Mouse (Mus musculus) intestine, postnatal 0 days (tissue): Measurements from ENCODE around the gene 6430550D23Rik. TPM values are rescaled to one million over a fixed set of nuclear protein-coding genes. Genes with fewer than 3 reads are reported as not detected.

ENCODE experiments used
- ATAC-seq: fragments of 200-750 bp; cut with Nextera tagmentation; 2 replicates; pipeline ENCODE4 v1.8.0; 2017; ENCODE audit warnings: mild to moderate bottlenecking, moderate TSS enrichment, moderate library complexity
- H3K27ac ChIP-seq: fragments of 300-500 bp; sonication (generic); 2 replicates; pipeline ENCODE4 v1.5.1; 2014; ENCODE audit warnings: mild to moderate bottlenecking, low read depth, low read length, moderate library complexity
- H3K27me3 ChIP-seq: fragments of 300-500 bp; sonication (generic); replicated peaks from 2 replicates; pipeline ENCODE4 v1.6.1; 2014; ENCODE audit warnings: low read length, mixed read lengths; ENCODE audit not compliant: control insufficient read depth, insufficient read depth
- H3K36me3 ChIP-seq: fragments of 300-500 bp; sonication (generic); 2 replicates; pipeline ENCODE4 v1.6.1; 2014; ENCODE audit warnings: mild to moderate bottlenecking, moderate library complexity; ENCODE audit not compliant: control insufficient read depth, insufficient read depth
- H3K4me1 ChIP-seq: fragments of 300-500 bp; sonication (generic); replicated peaks from 2 replicates; pipeline ENCODE4 v1.6.1; 2014; ENCODE audit warnings: antibody characterized with exemption, low read length, mixed read lengths; ENCODE audit not compliant: control insufficient read depth, insufficient read depth
- H3K4me2 ChIP-seq: fragments of 300-500 bp; sonication (generic); replicated peaks from 2 replicates; pipeline ENCODE4 v1.6.1; 2014; ENCODE audit warnings: low read depth, mild to moderate bottlenecking, moderate library complexity
- H3K4me3 ChIP-seq: fragments of 300-500 bp; sonication (generic); 2 replicates; pipeline ENCODE4 v1.5.1; 2014; ENCODE audit warnings: low read depth, low read length
- H3K9ac ChIP-seq: fragments of 300-500 bp; sonication (generic); 2 replicates; pipeline ENCODE4 v1.6.1; 2014; ENCODE audit warnings: mild to moderate bottlenecking, low read depth, low read length
- H3K9me3 ChIP-seq: fragments of 300-500 bp; sonication (generic); 2 replicates; pipeline ENCODE4 v1.6.1; 2016; ENCODE audit warnings: mixed run types; ENCODE audit not compliant: control insufficient read depth
- CTCF ChIP-seq: sonication (generic); IDR thresholded peaks from 2 replicates; pipeline ENCODE4 v1.5.1; 2016; ENCODE audit warnings: low read depth, mild to moderate bottlenecking, control low read depth, antibody characterized with exemption, moderate library complexity
- WGBS: fragments of 180-500 bp; shearing (Covaris S2); extraction: QIAGEN DNeasy Blood & Tissue Kit; methylation state at CpG from one replicate; pipeline ENCODE4 v1.1.7; 2014; 5-methylcytosine and 5-hydroxymethylcytosine counted together
- polyA plus RNA-seq: library from polyadenylated mRNA; unstranded; fragments of >200 nt; fragmentation: Nextera tagmentation; extraction: Ambion mirVana; gene quantifications from 2 replicates; pipeline ENCODE4 v1.2.1, GENCODE M21; 2015

6430550D23Rik gene
- polyA plus RNA-seq, 1 experiment from 2014 or later: 0.59 TPM

DNA sequence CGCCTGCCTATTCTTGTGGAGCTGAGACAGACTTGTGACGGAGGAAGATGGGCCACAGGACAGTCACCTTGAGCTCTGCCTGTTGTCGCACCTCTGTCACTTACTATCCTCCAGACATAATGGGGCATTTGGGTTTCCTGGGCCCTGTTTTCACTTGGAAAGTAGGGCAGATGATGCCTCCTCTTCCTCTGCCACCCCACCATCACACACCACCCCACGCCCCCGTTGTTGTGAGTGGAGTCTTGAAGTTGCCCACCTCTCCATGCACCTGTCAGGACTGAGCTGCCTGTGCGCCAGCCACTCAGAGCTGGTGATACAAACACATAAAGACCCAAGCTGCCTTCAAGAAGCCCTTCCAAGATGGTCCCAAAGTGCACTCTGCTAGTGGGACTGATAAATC is 20.6 kb downstream of the 6430550D23Rik start:
- no peak for ATAC-seq
- 0 out of 2 replicates have a peak, but pooled peaks cover 3% of the 10 kb centered on the region for H3K4me1 ChIP-seq
- H3K9ac ChIP-seq: no peak overlapping the region
- H3K9me3 ChIP-seq: no peaks in the 10 kb centered on the region
- WGBS: 97% methylated on average over 6 of the region's 6 CpGs
- H3K4me2 ChIP-seq: no peak overlapping the region
- peaks cover 68% of the 10 kb centered on the region for H3K36me3 ChIP-seq
- no peaks in the 10 kb centered on the region for H3K27me3 ChIP-seq
- H3K27ac ChIP-seq: no peak overlapping the region
- no peak for TF ChIP-seq CTCF
- H3K4me3 ChIP-seq: no peak overlapping the region

DNA sequence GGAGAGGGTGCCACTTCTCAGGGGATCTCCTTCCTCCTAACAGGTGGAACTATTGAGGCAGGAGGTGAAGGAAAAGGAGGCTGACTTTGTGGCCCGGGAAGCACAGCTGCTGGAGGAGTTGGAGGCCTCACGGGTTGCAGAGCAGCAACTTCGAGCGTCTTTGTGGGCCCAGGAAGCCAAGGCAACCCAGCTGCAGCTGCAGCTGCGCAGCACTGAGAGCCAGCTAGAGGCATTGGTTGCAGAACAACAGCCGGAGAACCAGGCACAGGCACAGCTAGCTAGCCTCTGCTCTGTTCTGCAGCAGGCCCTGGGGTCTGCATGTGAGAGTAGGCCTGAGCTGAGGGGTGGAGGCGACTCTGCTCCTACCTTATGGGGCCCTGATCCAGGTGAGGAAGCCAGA is 22.0 kb downstream of the 6430550D23Rik start:
- H3K4me1 ChIP-seq: 0 out of 2 replicates have a peak, but pooled peaks cover 3% of the 10 kb centered on the region
- H3K27me3 ChIP-seq: no peaks in the 10 kb centered on the region
- no peak overlapping the region for H3K4me3 ChIP-seq
- H3K4me2 ChIP-seq: no peak overlapping the region
- WGBS: 94% methylated on average over 7 of the region's 7 CpGs
- no peaks in the 10 kb centered on the region for H3K9me3 ChIP-seq
- no peak for TF ChIP-seq CTCF
- H3K27ac ChIP-seq: no peak overlapping the region
- H3K36me3 ChIP-seq: peaks cover 71% of the 10 kb centered on the region
- no peak for ATAC-seq
- no peak overlapping the region for H3K9ac ChIP-seq

DNA sequence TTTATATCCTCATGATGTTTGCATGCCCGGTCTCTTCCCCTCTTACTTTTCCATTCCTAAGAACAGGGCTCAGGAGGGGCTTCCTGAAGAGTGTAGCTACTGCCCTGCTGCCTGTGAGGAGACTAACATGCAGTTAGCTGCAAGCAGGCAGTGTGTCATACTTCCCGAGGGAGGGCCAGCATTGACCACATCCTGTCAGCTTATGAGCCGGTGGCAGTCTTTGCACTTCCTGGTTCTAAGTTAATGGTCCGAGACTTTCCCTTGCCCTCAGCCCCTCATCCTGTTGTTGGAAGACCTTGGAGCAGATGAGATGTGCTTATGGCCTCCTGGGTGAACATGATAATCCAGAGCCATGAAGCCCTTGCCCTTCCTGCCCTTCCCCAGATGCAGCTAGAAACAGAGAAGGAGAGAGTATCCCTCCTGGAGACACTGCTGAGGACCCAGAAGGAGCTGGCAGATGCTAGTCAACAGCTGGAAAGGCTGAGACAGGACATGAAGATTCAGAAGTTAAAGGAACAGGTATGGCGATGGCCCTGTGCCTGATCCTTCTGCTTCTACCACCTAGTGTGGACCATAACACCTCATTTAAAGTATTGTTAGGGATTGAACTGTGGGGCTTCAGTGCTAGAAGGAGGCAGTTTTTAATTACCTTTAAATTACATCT is 28.3 kb downstream of the 6430550D23Rik start:
- no peak overlapping the region for H3K4me3 ChIP-seq
- no peak overlapping the region; the same call in 1 of the 2 replicates for H3K4me2 ChIP-seq
- TF ChIP-seq CTCF: no peak
- H3K9me3 ChIP-seq: no peaks in the 10 kb centered on the region
- no peaks in the 10 kb centered on the region for H3K27me3 ChIP-seq
- no peaks in the 10 kb centered on the region for H3K4me1 ChIP-seq
- H3K9ac ChIP-seq: no peak overlapping the region
- 77% methylated on average over 5 of the region's 5 CpGs for WGBS
- peaks cover 81% of the 10 kb centered on the region for H3K36me3 ChIP-seq
- no peak for ATAC-seq
- H3K27ac ChIP-seq: no peak overlapping the region; the same call in 1 of the 2 replicates

DNA sequence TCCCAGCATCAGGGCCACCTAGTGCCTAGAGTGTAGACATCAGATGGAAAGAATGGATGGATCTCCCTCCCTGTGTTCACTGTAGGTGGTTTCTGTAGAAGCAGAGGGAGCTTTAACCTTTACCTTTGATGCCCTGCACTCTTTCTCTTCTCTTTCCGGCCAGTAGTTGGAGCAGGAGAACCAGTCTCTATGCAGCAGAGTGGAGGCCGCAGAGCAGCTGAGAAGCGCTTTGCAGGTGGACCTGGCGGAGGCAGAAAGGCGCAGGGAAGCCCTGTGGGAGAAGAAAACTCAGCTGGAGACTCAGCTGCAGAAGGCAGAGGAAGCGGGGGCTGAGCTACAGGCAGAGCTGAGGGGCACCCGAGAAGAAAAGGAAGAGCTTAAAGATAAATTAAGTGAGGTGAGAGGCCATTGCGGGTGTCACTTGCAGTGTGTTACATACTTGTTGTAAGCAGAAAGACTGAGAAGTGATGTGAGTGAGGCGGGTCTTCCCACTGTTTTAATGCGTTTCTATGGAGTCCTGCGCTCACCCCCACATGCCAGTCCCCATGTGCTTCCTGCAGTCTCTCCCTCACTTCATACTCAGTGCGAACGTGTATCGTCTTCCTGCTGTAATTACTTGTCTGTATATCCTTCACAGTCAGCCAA is 33.6 kb downstream of the 6430550D23Rik start:
- 78% methylated on average over 14 of the region's 14 CpGs for WGBS
- Histone ChIP-seq H3K36me3 (peaks cover 70% of the 10 kb centered on the region), H3K9me3 (no peaks in the 10 kb centered on the region), H3K4me2 (no peak overlapping the region), H3K4me3 (no peak overlapping the region), H3K27ac (no peak overlapping the region; the same call in 1 of the 2 replicates), H3K27me3 (no peaks in the 10 kb centered on the region), H3K4me1 (no peaks in the 10 kb centered on the region), H3K9ac (no peak overlapping the region)
- TF ChIP-seq CTCF: peak; percentile 54
- no peak for ATAC-seq

DNA sequence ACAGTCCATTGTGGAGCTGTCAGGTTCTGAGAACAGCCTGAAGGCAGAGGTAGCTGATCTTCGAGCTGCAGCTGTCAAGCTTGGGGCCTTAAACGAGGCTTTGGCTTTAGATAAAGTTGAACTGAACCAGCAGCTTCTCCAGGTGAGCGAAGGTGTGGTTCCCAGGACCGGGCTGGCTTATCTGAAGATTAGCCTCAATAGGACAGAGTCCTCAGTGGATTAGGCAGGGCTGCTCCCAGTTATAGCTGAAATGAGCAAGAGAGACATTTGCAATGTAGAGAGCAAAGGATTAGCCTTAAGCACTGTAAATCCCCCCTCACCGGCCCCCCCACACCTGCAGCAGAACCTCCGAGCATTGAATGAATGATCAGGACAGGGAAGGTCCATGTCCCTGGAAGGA is 34.4 kb downstream of the 6430550D23Rik start:
- Histone ChIP-seq H3K4me1 (no peaks in the 10 kb centered on the region), H3K36me3 (peaks cover 76% of the 10 kb centered on the region), H3K4me3 (no peak overlapping the region), H3K27ac (no peak overlapping the region), H3K4me2 (no peak overlapping the region), H3K27me3 (no peaks in the 10 kb centered on the region), H3K9ac (no peak overlapping the region), H3K9me3 (no peaks in the 10 kb centered on the region)
- no peak for ATAC-seq
- 59% methylated on average over 6 of the region's 6 CpGs for WGBS
- TF ChIP-seq CTCF: no peak

DNA sequence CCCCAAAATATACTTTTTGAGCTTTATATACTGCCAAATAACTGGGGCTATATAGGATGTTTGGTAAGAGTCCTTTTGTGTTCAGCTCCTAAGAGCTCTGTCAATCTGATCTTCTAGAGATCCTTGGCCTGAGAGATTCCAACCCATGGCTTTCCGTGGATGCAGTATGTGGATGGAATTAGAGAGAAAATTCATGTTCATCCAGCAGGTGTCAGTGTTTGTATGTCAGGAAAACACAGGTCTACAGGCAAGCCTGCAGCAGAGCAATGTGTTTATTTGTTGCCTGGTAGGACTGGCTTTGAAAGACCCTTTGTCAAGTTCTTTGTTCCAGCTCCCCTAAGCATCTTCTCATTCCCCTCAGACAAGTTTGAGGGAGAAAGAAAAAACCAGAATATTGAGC is 44.8 kb downstream of the 6430550D23Rik start:
- Histone ChIP-seq H3K4me3 (no peak overlapping the region), H3K27ac (no peak overlapping the region), H3K4me2 (no peak overlapping the region), H3K36me3 (peaks cover 44% of the 10 kb centered on the region), H3K9me3 (no peaks in the 10 kb centered on the region), H3K9ac (no peak overlapping the region), H3K27me3 (no peaks in the 10 kb centered on the region), H3K4me1 (no peaks in the 10 kb centered on the region)
- WGBS: 38% methylated on average over 1 of the region's 1 CpGs
- no peak for ATAC-seq
- TF ChIP-seq CTCF: peak; percentile 78
